Mouse (Mus musculus) bone marrow, adult 2 months (tissue): ENCODE data around the gene Tub. TPM values are rescaled to one million over a fixed set of nuclear protein-coding genes. Genes with fewer than 3 reads are reported as not detected.

ENCODE experiments used
- H3K27ac ChIP-seq: fragments of 200-500 bp; 2 replicates; pipeline ENCODE4 v1.5.1; 2012; ENCODE audit warnings: low read depth, mild to moderate bottlenecking, control low read depth, inconsistent platforms, low read length; ENCODE audit not compliant: control insufficient read depth, poor library complexity, insufficient read depth
- H3K4me1 ChIP-seq: fragments of 200-500 bp; 2 replicates; pipeline ENCODE4 v1.6.1; 2011; ENCODE audit warnings: low read length; ENCODE audit not compliant: control insufficient read depth, insufficient read depth
- H3K4me3 ChIP-seq: fragments of 200-500 bp; replicated peaks from 2 replicates; pipeline ENCODE3; 2011; ENCODE audit warnings: mild to moderate bottlenecking, low read depth, low read length, control low read depth; ENCODE audit not compliant: control insufficient read depth
- CTCF ChIP-seq: fragments of 200-500 bp; IDR thresholded peaks from 2 replicates; pipeline ENCODE4 v1.5.1; 2011; ENCODE audit warnings: low read length, control low read depth; ENCODE audit not compliant: control insufficient read depth, insufficient read depth
- POLR2A ChIP-seq: fragments of 200-500 bp; IDR thresholded peaks from 2 replicates; pipeline ENCODE4 v1.6.1; 2011; ENCODE audit warnings: low read depth, mild to moderate bottlenecking, control low read depth, low read length, borderline replicate concordance; ENCODE audit not compliant: control insufficient read depth
- WGBS: fragments of 180-500 bp; shearing (Covaris S2); methylation state at CpG from one replicate; pipeline ENCODE4 v1.1.7; 2018; 5-methylcytosine and 5-hydroxymethylcytosine counted together
- polyA plus RNA-seq: library from polyadenylated mRNA; stranded (reverse); fragments of >200 nt; gene quantifications from 2 replicates; pipeline ENCODE4 v1.2.4, GENCODE M21; 2011; ENCODE audit warnings: low replicate concordance; ENCODE audit not compliant: missing spikeins, insufficient read depth, insufficient read length

Gene Tub
- polyA plus RNA-seq, 1 experiment: 0.32 TPM

DNA sequence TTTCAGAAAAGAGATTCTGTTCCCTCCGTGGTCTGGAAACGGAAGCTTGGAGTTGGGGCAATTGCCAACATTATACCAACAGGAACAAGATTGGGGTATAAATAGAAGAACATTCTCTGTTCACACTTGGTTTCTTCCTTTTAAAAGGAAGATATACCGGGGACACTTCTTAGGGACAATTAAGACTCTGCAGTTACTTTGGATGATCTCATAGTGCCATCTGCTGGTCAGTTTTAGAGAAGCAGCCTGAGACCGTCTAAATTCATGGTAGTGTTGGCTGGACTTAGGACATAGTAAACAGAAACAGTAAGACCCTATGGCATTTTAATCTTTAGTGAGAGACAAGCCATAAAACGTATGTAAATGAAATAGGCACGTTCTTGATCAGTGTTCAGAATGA, 78.1 kb downstream of the Tub start:
- H3K4me3 ChIP-seq: no peak overlapping the region

DNA sequence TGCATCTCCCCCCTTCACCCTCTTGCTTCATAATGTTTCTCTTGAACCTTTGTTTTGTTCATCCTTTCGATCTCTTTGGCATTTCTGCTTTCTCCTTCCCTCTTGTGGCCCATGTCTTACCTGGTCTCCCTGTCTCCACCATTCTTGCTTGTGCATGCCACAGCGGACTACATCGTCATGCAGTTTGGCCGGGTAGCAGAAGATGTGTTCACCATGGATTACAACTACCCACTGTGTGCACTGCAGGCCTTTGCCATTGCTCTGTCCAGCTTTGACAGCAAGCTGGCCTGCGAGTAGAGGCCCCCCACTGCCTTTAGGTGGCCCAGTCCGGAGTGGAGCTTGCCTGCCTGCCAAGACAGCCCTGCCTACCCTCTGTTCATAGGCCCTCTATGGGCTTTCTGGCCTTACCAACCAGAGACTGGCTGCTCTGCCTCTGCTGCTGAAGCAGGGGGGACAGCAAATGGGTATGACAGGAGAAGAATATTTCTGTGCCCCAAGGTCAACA, 79.9 kb downstream of the Tub start:
- H3K4me1 ChIP-seq: no peaks in the 10 kb centered on the region
- TF ChIP-seq CTCF (no peak), POLR2A (no peak)
- H3K4me3 ChIP-seq: no peak overlapping the region
- 73% methylated on average over 6 of the region's 6 CpGs for WGBS
- no peak overlapping the region for H3K27ac ChIP-seq

More for the DNA sequence above, 78.1 kb downstream of the Tub start:
- TF ChIP-seq POLR2A (no peak), CTCF (no peak)
- Histone ChIP-seq H3K4me1 (no peaks in the 10 kb centered on the region), H3K27ac (no peak overlapping the region)
- 21% methylated on average over 6 of the region's 6 CpGs for WGBS

DNA sequence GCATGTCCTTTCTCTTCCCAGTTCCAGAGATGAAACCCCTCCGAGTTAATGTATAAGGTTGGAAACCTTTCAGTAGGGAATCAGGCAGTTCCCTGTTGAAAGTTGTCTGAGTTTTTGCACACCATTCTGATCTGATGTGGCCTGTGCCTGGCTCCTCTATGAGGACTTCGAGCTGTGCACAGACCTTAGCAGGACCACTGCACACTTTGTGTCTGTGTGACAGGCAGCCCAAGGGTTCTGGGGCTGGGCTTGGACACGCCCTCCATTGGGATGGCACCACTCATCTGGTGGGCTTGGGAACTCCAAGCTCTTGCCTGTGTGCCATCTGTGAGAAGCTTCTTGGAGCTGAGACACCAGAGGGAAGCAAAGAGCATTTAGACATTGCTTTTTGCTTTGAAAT, 81.2 kb downstream of the Tub start:
- TF ChIP-seq CTCF: no peak
- TF ChIP-seq POLR2A: no peak
- WGBS: 71% methylated on average over 3 of the region's 3 CpGs
- H3K27ac ChIP-seq: no peak overlapping the region

DNA sequence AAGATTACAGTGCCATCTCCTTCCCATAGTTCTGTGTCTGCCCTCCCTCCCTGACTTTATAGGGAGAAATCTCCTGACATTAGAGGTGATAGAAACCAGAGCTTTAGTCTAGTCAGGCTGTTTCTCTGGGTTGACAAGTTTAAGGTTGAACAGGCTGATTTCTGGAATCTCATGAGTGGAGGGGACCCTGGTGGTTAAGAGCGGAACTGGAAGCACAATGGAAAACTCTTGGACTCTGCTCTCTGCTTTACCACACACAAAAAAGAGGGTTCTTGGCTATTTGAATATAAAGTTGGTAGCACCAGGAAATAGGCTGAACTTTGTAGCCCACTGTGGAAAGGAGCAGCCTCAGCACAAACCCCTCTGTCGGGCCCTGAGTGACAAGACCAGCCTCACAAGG, 81.9 kb downstream of the Tub start:
- H3K4me1 ChIP-seq: no peaks in the 10 kb centered on the region
- no peak for TF ChIP-seq POLR2A
- WGBS: 63% methylated on average over 2 of the region's 2 CpGs
- H3K4me3 ChIP-seq: no peak overlapping the region
- H3K27ac ChIP-seq: no peak overlapping the region

More for the DNA sequence above, 81.2 kb downstream of the Tub start:
- no peak overlapping the region for H3K4me3 ChIP-seq
- H3K4me1 ChIP-seq: no peaks in the 10 kb centered on the region

DNA sequence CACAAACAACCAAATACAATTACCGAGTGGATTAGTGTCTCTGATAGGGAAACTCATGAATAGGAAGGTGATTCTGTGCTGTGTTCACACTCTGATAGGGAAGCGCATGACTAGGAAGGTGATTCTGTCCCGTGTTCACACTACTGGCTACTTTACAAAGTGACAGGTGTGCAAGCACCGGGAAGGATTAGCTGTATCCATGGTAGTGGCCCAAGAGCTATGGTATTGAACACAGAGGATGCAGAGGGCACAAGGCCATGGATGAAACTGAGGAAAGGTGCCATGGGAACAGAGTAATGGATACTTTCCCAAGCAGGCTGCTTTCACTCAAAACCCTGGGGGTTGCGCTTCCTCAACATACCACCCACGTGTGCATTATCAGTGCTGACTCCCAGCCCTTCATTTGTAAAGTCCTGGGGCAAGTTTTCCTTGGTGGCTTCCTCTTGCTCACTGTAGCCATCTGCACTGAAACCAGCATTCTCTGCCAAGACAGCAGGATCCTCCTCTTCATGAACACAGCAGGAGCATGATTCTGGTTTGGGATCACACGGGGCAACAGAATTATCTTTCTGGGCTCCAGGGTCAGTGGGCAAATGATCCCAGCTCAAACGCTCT, 88.1 kb downstream of the Tub start:
- 80% methylated on average over 8 of the region's 8 CpGs for WGBS
- no peak overlapping the region for H3K4me3 ChIP-seq
- no peaks in the 10 kb centered on the region for H3K4me1 ChIP-seq
- TF ChIP-seq CTCF (no peak), POLR2A (no peak)
- H3K27ac ChIP-seq: no peak overlapping the region

DNA sequence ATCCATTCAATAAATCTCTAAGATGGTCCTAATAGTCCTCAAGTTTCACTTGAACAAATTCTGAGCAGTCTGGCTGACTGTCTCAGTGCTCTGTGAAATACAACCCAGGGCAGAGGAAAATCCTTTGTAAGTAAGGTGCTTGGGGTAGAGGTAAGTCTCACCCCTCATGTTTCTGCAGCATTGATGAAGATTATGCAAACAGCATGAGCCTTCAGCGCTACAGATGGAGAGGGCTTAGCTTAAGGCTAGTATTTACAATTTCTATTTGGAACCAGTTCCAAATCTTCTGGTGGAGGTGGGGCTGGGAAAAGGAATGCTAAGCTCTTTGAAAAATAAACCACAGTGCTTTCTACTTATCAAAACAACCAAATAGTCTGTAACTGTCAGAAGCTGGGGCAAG, 88.8 kb downstream of the Tub start:
- WGBS: 83% methylated on average over 1 of the region's 1 CpGs
- no peaks in the 10 kb centered on the region for H3K4me1 ChIP-seq
- H3K4me3 ChIP-seq: no peak overlapping the region
- TF ChIP-seq CTCF (no peak), POLR2A (no peak)
- H3K27ac ChIP-seq: no peak overlapping the region

DNA sequence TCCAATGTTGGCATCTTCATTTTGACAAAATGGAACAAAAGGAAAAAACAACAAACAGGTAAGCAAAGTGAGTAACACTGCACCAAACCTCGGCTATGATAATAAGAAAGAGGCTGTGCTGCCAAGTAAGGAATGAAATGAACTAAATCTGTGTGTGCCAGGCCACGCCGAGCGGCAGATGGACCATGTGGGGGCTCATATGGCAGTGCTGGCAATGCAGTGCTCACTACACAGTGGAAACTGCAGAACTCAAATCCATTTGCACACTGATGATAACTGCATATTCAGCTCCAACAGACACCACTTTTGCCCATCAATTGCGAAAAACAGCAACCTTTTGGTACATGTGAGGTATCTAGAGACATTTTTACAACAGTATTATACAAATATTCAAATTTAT, 89.3 kb downstream of the Tub start:
- TF ChIP-seq CTCF (no peak), POLR2A (no peak)
- H3K27ac ChIP-seq: no peak overlapping the region
- no peaks in the 10 kb centered on the region for H3K4me1 ChIP-seq
- 84% methylated on average over 5 of the region's 5 CpGs for WGBS
- H3K4me3 ChIP-seq: no peak overlapping the region

DNA sequence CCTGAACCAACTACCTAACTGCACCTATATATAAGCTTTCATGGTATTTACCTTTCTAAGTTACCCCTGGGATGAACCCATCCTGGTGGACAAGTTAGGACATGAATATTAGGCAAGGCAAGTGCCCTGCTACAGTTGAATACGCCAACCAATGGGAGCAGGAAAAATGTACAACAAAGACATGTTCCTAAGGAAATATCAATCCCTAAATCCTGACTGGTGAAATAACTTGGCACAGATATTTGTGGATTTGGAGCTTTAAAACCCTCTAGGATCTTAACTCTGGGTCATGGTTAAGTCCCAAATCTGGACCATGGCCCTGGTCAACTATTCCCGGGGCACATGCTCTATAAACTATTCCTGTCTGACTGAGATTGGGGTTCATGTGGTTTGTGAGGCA, 95.7 kb downstream of the Tub start:
- WGBS: 77% methylated on average over 2 of the region's 2 CpGs
- Histone ChIP-seq H3K4me1 (no peaks in the 10 kb centered on the region), H3K27ac (no peak overlapping the region), H3K4me3 (no peak overlapping the region)
- TF ChIP-seq CTCF (no peak), POLR2A (no peak)

DNA sequence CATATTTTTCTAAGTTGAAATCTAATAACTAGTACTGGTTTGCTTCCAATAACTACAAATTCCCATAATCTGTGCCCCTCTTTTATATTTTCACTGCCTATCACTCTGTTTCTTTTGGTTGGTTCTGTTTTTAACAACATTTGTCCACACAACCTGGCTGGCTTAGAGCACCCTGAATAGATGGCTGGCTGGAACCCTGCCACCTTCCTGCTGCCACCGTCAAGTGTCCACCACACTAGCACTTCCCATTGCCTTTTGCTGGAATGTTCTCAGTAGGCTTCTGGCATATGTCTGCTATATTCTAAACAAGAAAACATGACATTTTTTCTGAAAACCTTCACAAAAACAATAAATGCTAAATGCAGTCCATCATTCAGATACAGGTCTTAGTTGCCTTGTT, 100.7 kb downstream of the Tub start:
- Histone ChIP-seq H3K4me1 (no peaks in the 10 kb centered on the region), H3K4me3 (no peak overlapping the region), H3K27ac (no peak overlapping the region)
- TF ChIP-seq POLR2A: no peak
- no peak for TF ChIP-seq CTCF
- WGBS: 86% methylated on average over 1 of the region's 1 CpGs
